8 mouse cellular contexts compared by ENCODE assay signal in genomic region chr16:10452445-10452896, GRCm38 (mm10). TPM values are rescaled to one million over a fixed set of nuclear protein-coding genes. Genes with fewer than 3 reads are reported as not detected.
DNase-seq lines count a peak whose midpoint lies in the region; ATAC-seq and TF ChIP-seq lines count a peak whose summit lies in the region.

No protein-coding gene starts in this region.

- DNase-seq in hindbrain, embryonic 10.5 days (ENCODE audit: low spot score) = no peak
- peak; percentile 72 for DNase-seq in brain, adult 2 months (ENCODE audit: low read depth, low spot score)
- peak; percentile 19 to 30 for DNase-seq in gastrocnemius, adult 8-10 months (ENCODE audit: low spot score in 2 of 2)
- DNase-seq in kidney, adult 2 months = peak; percentile 96
- peak; percentile 54 to 58 for DNase-seq in left cerebral cortex, postnatal 36 days (ENCODE audit: low spot score in 2 of 2)
- peak; percentile 50 for DNase-seq in ovary, postnatal 14 days (ENCODE audit: low spot score)
- peak; percentile 56 to 71 for DNase-seq in urinary bladder, postnatal 4 days (ENCODE audit: low spot score in 2 of 2)

- H3K9me3 ChIP-seq in hindbrain, embryonic 15.5 days = no peaks in the 10 kb centered on the region
- no peaks in the 10 kb centered on the region for H3K9me3 ChIP-seq in hindbrain, embryonic 10.5 days

- H3K9ac ChIP-seq in hindbrain, embryonic 15.5 days = no peak overlapping the region

- H3K4me2 ChIP-seq in hindbrain, embryonic 15.5 days = no peak overlapping the region

- H3K27ac ChIP-seq in hindbrain, embryonic 15.5 days (replicated peaks) = no peak overlapping the region
- H3K27ac ChIP-seq in hindbrain, embryonic 10.5 days = no peak overlapping the region
- H3K27ac ChIP-seq in kidney, adult 2 months (ENCODE audit: insufficient read depth, low read depth, low read length) = peak overlapping the region; percentile 46; the same call in 1 of the 2 replicates

- TF ChIP-seq CTCF in kidney, adult 2 months (conservative IDR thresholded peaks at IDR 0.05; ENCODE audit: insufficient read depth, insufficient read length, low read depth, low read length) = no peak

- 50% methylated on average over 8 of the region's 8 CpGs for WGBS in hindbrain, embryonic 15.5 days
- 89% methylated on average over 8 of the region's 8 CpGs for WGBS in hindbrain, embryonic 10.5 days
- WGBS in kidney, adult 2 months = 18% methylated on average over 8 of the region's 8 CpGs

- TF ChIP-seq POLR2A in kidney, adult 2 months (IDR thresholded peaks at IDR 0.05; ENCODE audit: low read depth, low read length) = no peak

- no peaks in the 10 kb centered on the region for H3K36me3 ChIP-seq in hindbrain, embryonic 15.5 days
- H3K36me3 ChIP-seq in hindbrain, embryonic 10.5 days = no peaks in the 10 kb centered on the region
- no peaks in the 10 kb centered on the region for H3K36me3 ChIP-seq in kidney, adult 2 months (ENCODE audit: control insufficient read depth, insufficient read depth, low read length)

- H3K4me3 ChIP-seq in hindbrain, embryonic 15.5 days = no peak overlapping the region
- no peak overlapping the region for H3K4me3 ChIP-seq in hindbrain, embryonic 10.5 days
- H3K4me3 ChIP-seq in kidney, adult 2 months (ENCODE audit: insufficient read depth, low read depth, low read length) = no peak overlapping the region

- H3K27me3 ChIP-seq in hindbrain, embryonic 15.5 days = no peaks in the 10 kb centered on the region
- H3K27me3 ChIP-seq in hindbrain, embryonic 10.5 days (ENCODE audit: insufficient read depth, poor library complexity, severe bottlenecking) = no peaks in the 10 kb centered on the region
- H3K27me3 ChIP-seq in kidney, adult 2 months (replicated peaks; ENCODE audit: control insufficient read depth, insufficient read depth, low read length) = no peaks in the 10 kb centered on the region

- peaks cover 11% of the 10 kb centered on the region for H3K4me1 ChIP-seq in hindbrain, embryonic 15.5 days (replicated peaks)
- H3K4me1 ChIP-seq in hindbrain, embryonic 10.5 days (replicated peaks) = peaks cover 11% of the 10 kb centered on the region
- peaks cover 36% of the 10 kb centered on the region for H3K4me1 ChIP-seq in kidney, adult 2 months (ENCODE audit: control insufficient read depth, insufficient read depth, low read length)

- ATAC-seq in hindbrain, embryonic 15.5 days (ENCODE audit: low FRiP score, low read depth) = peak; percentile 89

- intact Hi-C loops in left cerebral cortex, postnatal 36 days (cut with DNase I) = no loop called here

RNA-seq across cellular contexts. Expression of gene Tvp23a, which starts 5.3 kb away (rescaled TPM):
- 46.6 and 49.7 TPM in 2 replicates for polyA plus RNA-seq in hindbrain, embryonic 15.5 days (2015; fragmentation: Nextera tagmentation; extraction: Ambion mirVana)
- polyA plus RNA-seq in hindbrain, embryonic 10.5 days (2016; fragmentation: Nextera tagmentation; extraction: Ambion mirVana) = 19.6 and 24.9 TPM in 2 replicates
- total RNA-seq in gastrocnemius, adult 8-10 months (2022) = under 1 TPM; 0.08 to 0.24 (median 0.14) TPM
- 0.75 and 0.84 TPM in 2 replicates for polyA plus RNA-seq in kidney, adult 2 months (2012; rRNA removed)
- 10 to 100 TPM; 29.8 to 32.2 TPM for total RNA-seq in left cerebral cortex, postnatal 36 days (2021)

RNA-seq across cellular contexts. Expression of gene Ciita, which starts 27.4 kb away (rescaled TPM):
- polyA plus RNA-seq in hindbrain, embryonic 15.5 days (2015; fragmentation: Nextera tagmentation; extraction: Ambion mirVana) = 0.37 and 0.52 TPM in 2 replicates
- 0.15 and 0.16 TPM in 2 replicates for polyA plus RNA-seq in hindbrain, embryonic 10.5 days (2016; fragmentation: Nextera tagmentation; extraction: Ambion mirVana)
- total RNA-seq in gastrocnemius, adult 8-10 months (2022) = under 1 TPM in 3 of 4 experiments, not detected in 1; 0.05 to 0.17 (median 0.16) TPM
- polyA plus RNA-seq in kidney, adult 2 months (2012; rRNA removed) = 2.8 and 5.3 TPM in 2 replicates
- total RNA-seq in left cerebral cortex, postnatal 36 days (2021) = under 1 TPM in 1 of 2 experiments, not detected in 1; 0.14 TPM

RNA-seq across cellular contexts. Expression of gene Nubp1, which starts 40.7 kb away (rescaled TPM):
- 45.5 and 48.2 TPM in 2 replicates for polyA plus RNA-seq in hindbrain, embryonic 15.5 days (2015; fragmentation: Nextera tagmentation; extraction: Ambion mirVana)
- 73.5 and 77.1 TPM in 2 replicates for polyA plus RNA-seq in hindbrain, embryonic 10.5 days (2016; fragmentation: Nextera tagmentation; extraction: Ambion mirVana)
- 1 to 10 TPM; 5.7 to 7.8 (median 6.8) TPM for total RNA-seq in gastrocnemius, adult 8-10 months (2022)
- polyA plus RNA-seq in kidney, adult 2 months (2012; rRNA removed) = 28.1 and 30.5 TPM in 2 replicates
- 10 to 100 TPM; 17.4 to 17.6 TPM for total RNA-seq in left cerebral cortex, postnatal 36 days (2021)

RNA-seq across cellular contexts. Expression of gene Tekt5, which starts 57.2 kb away (rescaled TPM):
- polyA plus RNA-seq in hindbrain, embryonic 15.5 days (2015; fragmentation: Nextera tagmentation; extraction: Ambion mirVana) = 17.9 and 18.2 TPM in 2 replicates
- polyA plus RNA-seq in hindbrain, embryonic 10.5 days (2016; fragmentation: Nextera tagmentation; extraction: Ambion mirVana) = 0.11 and 0.16 TPM in 2 replicates
- total RNA-seq in gastrocnemius, adult 8-10 months (2022) = not detected
- 0.64 and 0.77 TPM in 2 replicates for polyA plus RNA-seq in kidney, adult 2 months (2012; rRNA removed)
- 1 to 10 TPM; 7.8 to 8.7 TPM for total RNA-seq in left cerebral cortex, postnatal 36 days (2021)

Comparison
In these comparisons a context has a peak if more than half of its experiments do, and no peak if none do; other contexts are left out.
1. RNA of gene Tvp23a, which starts 5.3 kb away (polyA plus RNA-seq): 46.6 to 49.7 TPM in hindbrain, embryonic 15.5 days and 19.6 to 24.9 TPM in hindbrain, embryonic 10.5 days; 0.75 to 0.84 TPM in kidney, adult 2 months; every median in the first group is over 10 times any median in the second.